Mouse (Mus musculus): ENCODE data around the gene Lasp1. TPM values are rescaled to one million over a fixed set of nuclear protein-coding genes. Genes with fewer than 3 reads are reported as not detected.

The Lasp1 gene
- total and polyA plus RNA-seq, 2 experiments from 2014 or later, result 152 to 153 TPM

DNA sequence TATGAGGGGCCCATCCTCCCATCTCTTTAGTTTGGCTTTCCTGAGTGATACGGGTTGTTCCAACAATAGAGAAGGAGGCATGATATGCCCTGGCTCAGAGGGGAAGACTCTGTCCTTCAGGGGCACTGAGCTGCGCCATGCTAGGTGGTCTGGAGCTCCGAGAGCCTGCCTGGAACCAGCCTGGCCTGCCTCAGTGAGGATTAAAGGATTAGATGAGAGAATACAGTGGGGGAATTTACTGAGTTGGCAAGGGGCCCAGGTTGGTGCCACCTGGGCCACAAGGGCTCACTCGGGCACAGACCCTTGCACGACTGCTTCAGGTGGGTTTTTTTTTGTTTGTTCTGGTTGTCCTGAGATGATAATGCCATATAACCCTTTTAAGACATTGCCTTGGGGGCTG, 17.4 kb downstream of the Lasp1 start:
- 40% methylated on average over 5 of the region's 5 CpGs for WGBS
- TF ChIP-seq CTCF (IDR thresholded peaks at IDR 0.05; ENCODE audit: low read depth), result no peak
- H3K4me2 ChIP-seq (ENCODE audit: low read depth), result no peak overlapping the region
- no peaks in the 10 kb centered on the region for H3K27me3 ChIP-seq (ENCODE audit: insufficient read depth, low read length)
- H3K36me3 ChIP-seq (ENCODE audit: insufficient read depth), result peaks cover 37% of the 10 kb centered on the region
- ATAC-seq, result no peak
- no peak overlapping the region for H3K9ac ChIP-seq
- no peak for DNase-seq
- H3K4me1 ChIP-seq (ENCODE audit: insufficient read depth), result peaks cover 22% of the 10 kb centered on the region
- H3K27ac ChIP-seq (ENCODE audit: low read depth, low read length), result no peak overlapping the region
- H3K9me3 ChIP-seq (ENCODE audit: low read length), result no peaks in the 10 kb centered on the region
- H3K4me3 ChIP-seq (ENCODE audit: low read depth, low read length), result no peak overlapping the region

DNA sequence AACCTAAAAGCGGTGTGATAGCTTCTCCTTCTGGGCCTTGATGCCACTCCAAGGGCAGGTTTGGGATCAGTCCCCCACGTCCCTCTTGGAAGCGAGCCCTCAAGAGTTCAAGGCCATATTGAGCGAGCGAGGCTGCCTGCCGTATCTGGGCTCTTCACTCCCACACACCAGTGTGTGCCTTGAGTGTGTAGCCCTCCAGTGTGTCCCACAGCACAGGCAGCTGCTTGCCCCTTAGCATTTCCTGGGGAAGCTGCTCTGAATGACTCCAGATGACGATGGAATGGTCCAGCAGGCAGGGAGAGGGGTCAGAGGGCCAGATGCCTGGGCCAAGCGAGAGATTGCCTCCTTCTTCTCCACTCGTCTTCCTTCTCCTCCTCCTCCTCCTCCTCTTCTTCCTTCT, 18.1 kb downstream of the Lasp1 start:
- ATAC-seq (no peak), DNase-seq (no peak)
- no peak overlapping the region for H3K27ac ChIP-seq (ENCODE audit: low read depth, low read length)
- peaks cover 16% of the 10 kb centered on the region for H3K4me1 ChIP-seq (ENCODE audit: insufficient read depth)
- H3K9ac ChIP-seq, result no peak overlapping the region
- no peak overlapping the region for H3K4me2 ChIP-seq (ENCODE audit: low read depth)
- no peak for TF ChIP-seq CTCF (IDR thresholded peaks at IDR 0.05; ENCODE audit: low read depth)
- no peak overlapping the region for H3K4me3 ChIP-seq (ENCODE audit: low read depth, low read length)
- no peaks in the 10 kb centered on the region for H3K9me3 ChIP-seq (ENCODE audit: low read length)
- 76% methylated on average over 9 of the region's 9 CpGs for WGBS
- no peaks in the 10 kb centered on the region for H3K27me3 ChIP-seq (ENCODE audit: insufficient read depth, low read length)
- H3K36me3 ChIP-seq (ENCODE audit: insufficient read depth), result peaks cover 41% of the 10 kb centered on the region

DNA sequence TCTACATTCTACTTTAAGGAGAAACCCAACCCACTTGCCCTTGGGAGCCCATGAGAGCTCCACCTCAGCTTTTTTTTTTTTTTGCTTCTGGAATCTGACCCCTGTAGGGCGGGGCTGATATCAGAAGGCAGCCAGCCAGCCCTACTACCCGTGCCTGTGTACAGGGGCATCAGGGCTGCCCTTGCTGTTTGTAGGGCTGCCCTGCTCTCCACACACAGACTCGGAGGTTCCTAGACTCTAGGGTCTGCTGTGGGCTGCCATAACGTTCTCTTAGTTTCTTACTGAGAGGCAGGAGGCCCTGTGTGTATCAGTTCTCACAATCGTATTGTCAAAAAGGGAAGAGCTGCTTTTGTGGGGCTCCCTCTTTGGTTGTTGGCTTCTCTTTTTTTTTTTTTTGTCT, 18.6 kb downstream of the Lasp1 start:
- Histone ChIP-seq H3K4me3 (ENCODE audit: low read depth, low read length) (no peak overlapping the region), H3K4me1 (ENCODE audit: insufficient read depth) (peaks cover 12% of the 10 kb centered on the region), H3K9me3 (ENCODE audit: low read length) (no peaks in the 10 kb centered on the region), H3K36me3 (ENCODE audit: insufficient read depth) (peaks cover 43% of the 10 kb centered on the region), H3K4me2 (ENCODE audit: low read depth) (no peak overlapping the region), H3K27ac (ENCODE audit: low read depth, low read length) (no peak overlapping the region), H3K27me3 (ENCODE audit: insufficient read depth, low read length) (no peaks in the 10 kb centered on the region), H3K9ac (no peak overlapping the region)
- no peak for ATAC-seq
- TF ChIP-seq CTCF (IDR thresholded peaks at IDR 0.05; ENCODE audit: low read depth), result no peak
- no peak for DNase-seq
- 46% methylated on average over 5 of the region's 5 CpGs for WGBS

DNA sequence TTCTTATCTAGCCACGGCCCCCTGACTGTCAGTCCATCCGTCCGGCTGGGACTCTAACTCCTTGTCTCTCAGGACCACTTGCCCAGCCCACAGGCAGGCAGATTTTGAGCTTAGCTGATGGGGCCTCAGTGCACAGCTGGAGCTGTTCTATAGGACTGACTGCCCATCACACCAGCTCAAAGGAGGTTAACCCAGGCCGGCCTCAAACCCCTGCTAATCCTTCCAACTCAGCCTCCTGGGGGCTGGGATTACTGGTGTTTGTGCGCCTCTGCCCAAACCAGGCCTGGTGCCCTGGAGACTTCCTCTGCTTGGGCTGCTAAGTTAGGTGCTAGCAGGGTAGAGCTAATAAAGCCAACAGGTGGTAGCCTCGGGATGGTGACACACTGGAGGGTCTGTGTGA, 19.2 kb downstream of the Lasp1 start:
- 33% methylated on average over 6 of the region's 6 CpGs for WGBS

DNA sequence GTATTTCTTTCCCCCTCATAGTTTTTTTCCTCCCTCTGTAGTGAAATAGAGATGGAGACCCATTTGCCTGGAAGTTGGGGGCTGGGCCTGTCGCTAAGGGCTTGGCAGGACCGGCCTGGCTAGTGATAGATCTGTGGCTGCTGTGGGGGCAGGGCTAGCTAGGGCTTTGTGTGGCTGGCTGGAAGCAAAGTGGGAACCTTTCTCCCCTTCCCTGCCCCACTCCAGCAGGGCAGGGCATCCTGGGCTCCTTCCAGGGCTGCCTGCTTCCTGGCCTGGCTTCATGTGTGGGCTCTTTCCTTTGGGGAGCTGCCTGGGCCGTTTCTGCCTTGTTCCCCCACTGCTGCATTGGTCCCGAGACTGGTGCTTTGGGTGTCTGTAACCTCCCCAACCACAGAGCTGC, 19.8 kb downstream of the Lasp1 start:
- TF ChIP-seq CTCF (IDR thresholded peaks at IDR 0.05; ENCODE audit: low read depth), result no peak
- H3K27ac ChIP-seq (ENCODE audit: low read depth, low read length), result peak overlapping the region; percentile 62
- H3K27me3 ChIP-seq (ENCODE audit: insufficient read depth, low read length), result no peaks in the 10 kb centered on the region
- peaks cover 53% of the 10 kb centered on the region for H3K36me3 ChIP-seq (ENCODE audit: insufficient read depth)
- H3K4me3 ChIP-seq (ENCODE audit: low read depth, low read length), result no peak overlapping the region
- peak; percentile 93 for ATAC-seq
- no peak overlapping the region for H3K9ac ChIP-seq
- 8% methylated on average over 4 of the region's 4 CpGs for WGBS
- H3K4me2 ChIP-seq (ENCODE audit: low read depth), result no peak overlapping the region
- H3K4me1 ChIP-seq (ENCODE audit: insufficient read depth), result peaks cover 1% of the 10 kb centered on the region; the same call in 1 of the 2 replicates
- no peaks in the 10 kb centered on the region for H3K9me3 ChIP-seq (ENCODE audit: low read length)
- peak; percentile 60 for DNase-seq

More for the DNA sequence above, 19.2 kb downstream of the Lasp1 start:
- DNase-seq (no peak), ATAC-seq (no peak)
- Histone ChIP-seq H3K4me2 (ENCODE audit: low read depth) (no peak overlapping the region), H3K4me3 (ENCODE audit: low read depth, low read length) (no peak overlapping the region), H3K9ac (no peak overlapping the region), H3K36me3 (ENCODE audit: insufficient read depth) (peaks cover 50% of the 10 kb centered on the region), H3K27me3 (ENCODE audit: insufficient read depth, low read length) (no peaks in the 10 kb centered on the region), H3K4me1 (ENCODE audit: insufficient read depth) (peaks cover 7% of the 10 kb centered on the region), H3K9me3 (ENCODE audit: low read length) (no peaks in the 10 kb centered on the region), H3K27ac (ENCODE audit: low read depth, low read length) (0 out of 2 replicates have a peak overlapping the region, but pooled peaks have one; percentile 62)
- no peak for TF ChIP-seq CTCF (IDR thresholded peaks at IDR 0.05; ENCODE audit: low read depth)

DNA sequence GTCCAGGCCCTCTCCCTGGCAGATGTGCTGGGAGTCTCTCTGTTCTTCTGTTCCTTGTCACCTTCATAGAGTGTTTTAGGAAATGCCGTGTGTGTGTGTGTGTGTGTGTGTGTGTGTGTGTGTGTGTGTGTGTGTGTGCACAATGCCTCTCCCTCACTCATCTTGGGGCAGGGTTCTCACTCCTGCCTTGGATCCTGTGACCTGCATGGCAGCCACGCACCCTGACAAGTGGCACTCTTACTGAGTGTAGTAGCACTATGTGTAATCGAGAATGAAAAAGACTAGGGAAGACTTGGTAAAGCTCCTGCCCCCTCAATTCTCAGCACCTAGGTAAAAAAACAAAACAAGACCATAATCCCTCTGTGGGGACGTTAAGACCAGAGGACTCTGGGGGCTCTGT, 20.3 kb downstream of the Lasp1 start:
- ATAC-seq, result no peak; the same call in 1 of the 2 replicates
- 40% methylated on average over 4 of the region's 4 CpGs for WGBS
- H3K4me2 ChIP-seq (ENCODE audit: low read depth), result no peak overlapping the region
- TF ChIP-seq CTCF (IDR thresholded peaks at IDR 0.05; ENCODE audit: low read depth), result no peak
- no peak overlapping the region for H3K4me3 ChIP-seq (ENCODE audit: low read depth, low read length)
- H3K9me3 ChIP-seq (ENCODE audit: low read length), result no peaks in the 10 kb centered on the region
- DNase-seq, result no peak
- no peaks in the 10 kb centered on the region for H3K27me3 ChIP-seq (ENCODE audit: insufficient read depth, low read length)
- H3K27ac ChIP-seq (ENCODE audit: low read depth, low read length), result peak overlapping the region; percentile 62
- H3K9ac ChIP-seq, result no peak overlapping the region
- H3K36me3 ChIP-seq (ENCODE audit: insufficient read depth), result peaks cover 54% of the 10 kb centered on the region
- H3K4me1 ChIP-seq (ENCODE audit: insufficient read depth), result no peaks in the 10 kb centered on the region

DNA sequence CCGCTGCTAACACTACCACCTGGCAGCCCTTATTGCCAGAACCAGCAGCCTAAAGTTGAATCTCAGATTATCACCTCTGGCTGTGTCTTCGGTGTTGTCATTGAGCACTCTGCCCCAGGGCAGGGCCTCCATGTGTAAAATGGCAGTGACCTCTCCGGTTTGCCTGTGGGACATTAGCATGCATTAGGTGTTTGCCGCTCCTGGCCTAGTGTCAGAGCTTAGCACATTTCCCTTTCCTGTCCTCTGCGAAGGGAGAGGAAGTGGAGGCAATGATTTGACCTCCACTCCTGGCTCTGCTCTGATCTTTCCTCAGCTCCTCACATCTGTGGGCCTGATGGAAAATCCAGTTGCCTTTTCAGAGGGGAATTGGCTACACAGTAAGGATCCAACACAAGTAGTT, 21.1 kb downstream of the Lasp1 start:
- 85% methylated on average over 5 of the region's 5 CpGs for WGBS

More for the DNA sequence above, 21.1 kb downstream of the Lasp1 start:
- ATAC-seq, result no peak
- Histone ChIP-seq H3K36me3 (ENCODE audit: insufficient read depth) (peaks cover 56% of the 10 kb centered on the region), H3K27ac (ENCODE audit: low read depth, low read length) (no peak overlapping the region), H3K27me3 (ENCODE audit: insufficient read depth, low read length) (no peaks in the 10 kb centered on the region), H3K4me3 (ENCODE audit: low read depth, low read length) (no peak overlapping the region), H3K4me1 (ENCODE audit: insufficient read depth) (no peaks in the 10 kb centered on the region), H3K9ac (no peak overlapping the region), H3K4me2 (ENCODE audit: low read depth) (no peak overlapping the region), H3K9me3 (ENCODE audit: low read length) (no peaks in the 10 kb centered on the region)
- DNase-seq, result no peak
- TF ChIP-seq CTCF (IDR thresholded peaks at IDR 0.05; ENCODE audit: low read depth), result no peak

All from forebrain, postnatal 0 days (tissue).